Mouse (Mus musculus) retina, postnatal 1 day (tissue): ENCODE measurements around the gene Cst6.
A peak's percentile ranks its signal among the peaks of the same experiment; 100 is the strongest.

Experiments used
- DNase-seq: peaks from one replicate; pipeline ENCODE4 v3.0.0-alpha.2; 2012

The Cst6 gene

GRCm38 (mm10) chr19:5348526-5349501 is 560 bp downstream of the Cst6 start:
- DNase-seq: peak; percentile 70

GRCm38 (mm10) chr19:5348064-5348463 is 1.3 kb downstream of the Cst6 start:
- DNase-seq: no peak

- DNase-seq: peak; percentile 10
These were observed 3.9 kb downstream of the Cst6 start for GRCm38 (mm10) chr19:5345297-5346131.

GRCm38 (mm10) chr19:5341360-5341759 is 8.0 kb downstream of the Cst6 start:
- no peak for DNase-seq

GRCm38 (mm10) chr19:5337975-5338374 is 11.4 kb downstream of the Cst6 start:
- DNase-seq: peak; percentile 80

- no peak for DNase-seq
These were observed 13.9 kb downstream of the Cst6 start, which contains the start of gene Catsper1 for GRCm38 (mm10) chr19:5335441-5335840. Gene Catsper1 (plus strand): TSS chr19:5335741.

- no peak for DNase-seq
These were observed 14.6 kb downstream of the Cst6 start for GRCm38 (mm10) chr19:5334741-5335140.

- DNase-seq: no peak
These were observed 21.4 kb downstream of the Cst6 start for GRCm38 (mm10) chr19:5327970-5328369.

GRCm38 (mm10) chr19:5323801-5324200 is 25.6 kb downstream of the Cst6 start:
- DNase-seq: no peak

- no peak for DNase-seq
These were observed 36.2 kb downstream of the Cst6 start for GRCm38 (mm10) chr19:5313189-5313588.

GRCm38 (mm10) chr19:5309025-5309424 is 40.3 kb downstream of the Cst6 start:
- peak; percentile 71 for DNase-seq

- DNase-seq: peak; percentile 38
These were observed 42.2 kb downstream of the Cst6 start for GRCm38 (mm10) chr19:5306968-5307734.

GRCm38 (mm10) chr19:5306279-5306678 is 43.1 kb downstream of the Cst6 start:
- peak; percentile 26 for DNase-seq

- peak; percentile 67 for DNase-seq
These were observed 46.9 kb downstream of the Cst6 start for GRCm38 (mm10) chr19:5302455-5302854.

GRCm38 (mm10) chr19:5300588-5300987 is 48.8 kb downstream of the Cst6 start:
- no peak for DNase-seq

GRCm38 (mm10) chr19:5297903-5298800 is 51.2 kb downstream of the Cst6 start, which contains the start of gene Gal3st3:
Gene Gal3st3 (plus strand): TSS chr19:5298331.
- DNase-seq: peak; percentile 74

GRCm38 (mm10) chr19:5296630-5297029 is 52.7 kb downstream of the Cst6 start:
- no peak for DNase-seq

GRCm38 (mm10) chr19:5295736-5296075 is 53.7 kb downstream of the Cst6 start:
- no peak for DNase-seq

- DNase-seq: peak; percentile 100
These were observed 54.2 kb downstream of the Cst6 start, which contains the start of gene Sf3b2 for GRCm38 (mm10) chr19:5294972-5295735. Gene Sf3b2 (minus strand): TSS chr19:5295455.
